Mouse (Mus musculus): ENCODE results near the gene Plcd3. TPM values are rescaled to one million over a fixed set of nuclear protein-coding genes. Genes with fewer than 3 reads are reported as not detected.

Plcd3 gene
- polyA plus RNA-seq, 1 experiment from 2014 or later, result 8.7 TPM

DNA sequence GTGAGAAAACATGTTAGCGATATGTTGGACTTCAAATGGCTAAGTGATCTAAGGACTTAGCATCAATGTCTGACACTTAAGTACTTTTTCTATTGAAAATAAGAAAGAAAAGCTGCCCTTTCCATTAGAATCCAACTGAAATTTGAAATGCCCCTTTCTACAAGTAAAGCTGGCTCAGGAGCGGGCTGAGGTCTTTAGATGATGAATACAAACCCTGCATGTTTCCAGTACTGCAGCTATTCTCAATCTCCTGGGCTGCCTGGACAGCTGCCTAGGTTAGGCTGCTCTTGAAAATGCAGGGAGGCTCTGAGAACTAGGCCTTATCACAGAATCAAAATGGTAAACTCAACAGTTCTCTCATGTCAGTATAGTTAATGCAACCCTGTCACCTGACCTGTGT lies 17.4 kb upstream of the Plcd3 start:
- H3K9me3 ChIP-seq (ENCODE audit: low read length), result no peaks in the 10 kb centered on the region
- H3K27me3 ChIP-seq (ENCODE audit: insufficient read depth, low read length), result no peaks in the 10 kb centered on the region
- H3K4me2 ChIP-seq (replicated peaks; ENCODE audit: low read depth, low read length), result peak overlapping the region; percentile 90
- H3K4me3 ChIP-seq (ENCODE audit: low read length), result peak overlapping the region; percentile 83; the same call in 1 of the 2 replicates
- H3K27ac ChIP-seq (ENCODE audit: low read length), result no peak overlapping the region
- no peaks in the 10 kb centered on the region for H3K36me3 ChIP-seq (ENCODE audit: insufficient read depth, low read length)
- H3K4me1 ChIP-seq (ENCODE audit: insufficient read depth, low read length), result peaks cover 15% of the 10 kb centered on the region
- WGBS, result 93% methylated on average over 2 of the region's 2 CpGs
- no peak for ATAC-seq (ENCODE audit: low FRiP score, low TSS enrichment)
- no peak overlapping the region for H3K9ac ChIP-seq (replicated peaks; ENCODE audit: low read length)

DNA sequence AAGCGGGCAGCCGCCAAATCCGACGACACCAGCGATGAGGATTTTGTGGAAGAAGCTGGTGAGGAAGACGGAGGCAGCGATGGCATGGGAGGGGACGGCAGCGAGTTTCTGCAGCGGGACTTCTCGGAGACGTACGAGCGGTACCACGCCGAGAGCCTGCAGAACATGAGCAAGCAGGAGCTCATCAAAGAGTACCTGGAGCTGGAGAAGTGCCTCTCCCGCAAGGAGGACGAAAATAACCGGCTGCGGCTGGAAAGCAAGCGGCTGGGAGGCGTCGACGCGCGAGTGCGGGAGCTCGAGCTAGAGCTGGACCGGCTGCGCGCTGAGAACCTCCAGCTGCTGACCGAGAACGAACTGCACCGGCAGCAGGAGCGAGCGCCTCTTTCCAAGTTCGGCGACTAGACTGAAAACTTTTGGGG lies 16.1 kb upstream of the Plcd3 start:
- H3K9me3 ChIP-seq (ENCODE audit: low read length), result no peaks in the 10 kb centered on the region
- H3K4me1 ChIP-seq (ENCODE audit: insufficient read depth, low read length), result peaks cover 18% of the 10 kb centered on the region
- no peak for ATAC-seq (ENCODE audit: low FRiP score, low TSS enrichment)
- under 1% methylated on average over 38 of the region's 38 CpGs for WGBS
- peak overlapping the region; percentile 81 for H3K27ac ChIP-seq (ENCODE audit: low read length)
- peak overlapping the region; percentile 90 for H3K9ac ChIP-seq (replicated peaks; ENCODE audit: low read length)
- H3K4me3 ChIP-seq (ENCODE audit: low read length), result peak overlapping the region; percentile 83
- H3K27me3 ChIP-seq (ENCODE audit: insufficient read depth, low read length), result no peaks in the 10 kb centered on the region
- H3K4me2 ChIP-seq (replicated peaks; ENCODE audit: low read depth, low read length), result peak overlapping the region; percentile 90
- H3K36me3 ChIP-seq (ENCODE audit: insufficient read depth, low read length), result no peaks in the 10 kb centered on the region

DNA sequence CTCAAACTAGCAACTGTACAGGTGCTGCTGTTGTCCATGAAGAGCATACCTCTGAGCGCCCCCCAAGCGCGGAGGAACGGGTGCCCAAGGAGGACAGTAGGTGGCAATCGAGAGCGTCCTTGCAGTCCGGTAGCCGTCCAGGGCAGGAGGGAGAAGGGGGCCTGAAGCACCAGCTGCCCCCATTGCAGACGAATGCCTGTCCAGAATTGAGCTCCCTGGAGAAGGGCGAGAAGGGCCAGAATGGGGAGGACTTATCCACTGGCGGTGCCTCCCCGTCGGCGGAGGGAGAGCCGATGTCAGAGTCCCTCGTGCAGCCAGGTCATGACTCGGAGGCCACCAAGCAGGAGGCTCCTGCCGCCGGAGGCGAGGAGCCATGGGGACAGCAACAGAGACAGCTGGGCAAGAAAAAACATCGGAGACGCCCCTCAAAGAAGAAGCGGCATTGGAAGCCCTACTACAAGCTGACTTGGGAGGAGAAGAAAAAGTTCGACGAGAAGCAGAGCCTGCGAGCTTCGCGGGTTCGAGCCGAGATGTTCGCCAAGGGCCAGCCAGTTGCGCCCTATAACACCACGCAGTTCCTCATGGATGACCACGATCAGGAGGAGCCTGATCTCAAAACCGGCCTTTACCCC lies 15.6 kb upstream of the Plcd3 start:
- peak overlapping the region; percentile 90 for H3K4me2 ChIP-seq (replicated peaks; ENCODE audit: low read depth, low read length)
- H3K27me3 ChIP-seq (ENCODE audit: insufficient read depth, low read length), result no peaks in the 10 kb centered on the region
- ATAC-seq (ENCODE audit: low FRiP score, low TSS enrichment), result peak; percentile 43
- peak overlapping the region; percentile 83 for H3K4me3 ChIP-seq (ENCODE audit: low read length)
- H3K9ac ChIP-seq (replicated peaks; ENCODE audit: low read length), result peak overlapping the region; percentile 90
- peak overlapping the region; percentile 81 for H3K27ac ChIP-seq (ENCODE audit: low read length)
- peaks cover 23% of the 10 kb centered on the region for H3K4me1 ChIP-seq (ENCODE audit: insufficient read depth, low read length)
- H3K9me3 ChIP-seq (ENCODE audit: low read length), result no peaks in the 10 kb centered on the region
- WGBS, result under 1% methylated on average over 35 of the region's 35 CpGs
- no peaks in the 10 kb centered on the region for H3K36me3 ChIP-seq (ENCODE audit: insufficient read depth, low read length)

DNA sequence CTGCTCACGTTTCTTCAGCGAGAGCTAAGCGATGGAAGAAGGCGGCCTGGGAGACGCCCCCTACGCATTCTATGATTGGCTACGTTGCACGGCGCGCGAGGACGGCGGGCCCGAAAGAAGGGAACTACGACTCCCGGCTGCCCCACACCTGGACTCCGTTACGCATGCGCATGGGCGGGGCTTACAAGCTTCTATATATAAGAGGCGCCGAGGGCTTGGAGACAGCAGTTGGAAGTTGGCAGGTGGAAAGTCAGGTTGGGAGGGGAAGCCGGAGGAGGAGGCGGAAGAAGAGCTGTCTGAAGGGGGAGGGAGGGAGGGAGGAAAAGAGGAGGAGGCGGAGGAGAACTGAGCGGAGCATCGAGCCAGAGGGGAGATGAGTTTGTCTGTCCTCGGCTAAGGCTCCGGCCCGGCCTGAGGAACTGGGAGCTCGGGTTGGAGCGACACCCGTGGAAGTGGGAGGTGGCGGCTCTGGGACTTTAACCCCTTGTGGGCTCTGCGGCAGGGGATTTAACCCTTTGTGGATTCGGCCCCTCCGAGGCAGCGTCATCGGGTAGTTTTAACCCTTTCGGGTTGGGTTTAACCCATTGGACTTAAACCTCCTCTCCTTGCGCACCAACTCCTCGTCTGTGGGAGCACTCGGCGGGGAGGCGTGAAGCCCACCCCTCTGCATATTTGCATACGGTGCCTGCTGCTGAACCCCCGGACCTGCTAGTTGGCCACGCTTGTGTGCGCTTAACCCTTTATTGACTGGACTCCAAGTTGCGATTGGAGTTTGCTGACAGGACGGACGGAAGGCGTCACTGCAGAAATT lies 14.8 kb upstream of the Plcd3 start, which contains the start of gene Hexim1:
Gene Hexim1 (plus strand): TSS at position 224 of the 811 bp plus-strand sequence.
- peak within 1 kb of the TSS; percentile 83 for H3K4me3 ChIP-seq (ENCODE audit: low read length)
- WGBS, result under 1% methylated on average over 50 of the region's 53 CpGs

DNA sequence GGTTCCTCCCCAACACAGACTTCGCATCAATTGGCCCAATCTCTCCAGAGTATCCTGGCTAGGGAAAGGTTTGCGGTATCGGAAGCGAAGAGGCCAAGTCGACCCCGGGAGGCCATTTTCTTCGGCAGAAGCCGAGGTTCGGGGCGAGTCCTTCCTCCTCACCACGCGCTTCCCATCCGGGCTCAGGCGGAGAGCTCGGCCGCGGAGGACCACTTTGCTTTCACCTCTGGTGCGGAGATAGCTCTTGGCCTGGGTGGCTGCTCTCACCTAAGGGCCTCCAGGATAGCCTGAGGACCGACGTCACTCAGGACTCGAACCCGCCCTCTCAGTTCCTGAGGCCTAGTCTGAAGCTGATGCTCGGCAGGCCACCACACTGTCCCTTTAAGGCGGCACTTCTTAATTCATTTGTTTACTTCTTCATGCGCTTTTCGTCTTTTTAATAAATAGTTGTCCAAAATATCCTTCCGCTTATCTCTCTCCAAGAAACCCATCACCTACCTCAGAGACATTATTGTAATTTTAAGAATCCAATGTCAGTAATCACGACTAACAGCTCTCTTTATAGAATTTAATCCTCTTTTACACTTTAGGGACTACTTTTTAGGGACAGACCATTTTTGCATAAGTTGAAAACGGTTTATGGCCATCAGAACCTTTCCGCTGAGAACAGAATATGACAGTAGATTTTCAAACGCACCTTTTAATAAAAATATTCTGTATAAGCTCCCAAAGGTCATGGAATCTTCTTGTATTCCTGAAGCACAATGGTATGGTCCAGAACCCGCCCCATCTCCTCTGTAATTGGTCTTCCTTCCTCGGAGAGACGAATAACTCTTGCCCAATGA lies 13.9 kb upstream of the Plcd3 start:
- under 1% methylated on average over 34 of the region's 34 CpGs for whole genome bisulfite sequencing
- Histone ChIP-seq H3K36me3 (ENCODE audit: insufficient read depth, low read length) (no peaks in the 10 kb centered on the region), H3K9me3 (ENCODE audit: low read length) (no peaks in the 10 kb centered on the region), H3K4me3 (ENCODE audit: low read length) (peak overlapping the region; percentile 74), H3K9ac (replicated peaks; ENCODE audit: low read length) (peak overlapping the region; percentile 94), H3K27ac (ENCODE audit: low read length) (peak overlapping the region; percentile 95), H3K27me3 (ENCODE audit: insufficient read depth, low read length) (no peaks in the 10 kb centered on the region), H3K4me1 (ENCODE audit: insufficient read depth, low read length) (peaks cover 33% of the 10 kb centered on the region), H3K4me2 (replicated peaks; ENCODE audit: low read depth, low read length) (peak overlapping the region; percentile 65)
- peak; percentile 79 for ATAC-seq (ENCODE audit: low FRiP score, low TSS enrichment)

More for the DNA sequence above, 14.8 kb upstream of the Plcd3 start, which contains the start of gene Hexim1:
- Histone ChIP-seq H3K27me3 (ENCODE audit: insufficient read depth, low read length) (no peaks in the 10 kb centered on the region), H3K9me3 (ENCODE audit: low read length) (no peaks in the 10 kb centered on the region), H3K36me3 (ENCODE audit: insufficient read depth, low read length) (no peaks in the 10 kb centered on the region), H3K27ac (ENCODE audit: low read length) (peak within 1 kb of the TSS; percentile 95), H3K4me1 (ENCODE audit: insufficient read depth, low read length) (peaks cover 30% of the 10 kb centered on the region), H3K4me2 (replicated peaks; ENCODE audit: low read depth, low read length) (peak within 1 kb of the TSS; percentile 90), H3K9ac (replicated peaks; ENCODE audit: low read length) (peak within 1 kb of the TSS; percentile 94)
- ATAC-seq (ENCODE audit: low FRiP score, low TSS enrichment), result peak; percentile 95

DNA sequence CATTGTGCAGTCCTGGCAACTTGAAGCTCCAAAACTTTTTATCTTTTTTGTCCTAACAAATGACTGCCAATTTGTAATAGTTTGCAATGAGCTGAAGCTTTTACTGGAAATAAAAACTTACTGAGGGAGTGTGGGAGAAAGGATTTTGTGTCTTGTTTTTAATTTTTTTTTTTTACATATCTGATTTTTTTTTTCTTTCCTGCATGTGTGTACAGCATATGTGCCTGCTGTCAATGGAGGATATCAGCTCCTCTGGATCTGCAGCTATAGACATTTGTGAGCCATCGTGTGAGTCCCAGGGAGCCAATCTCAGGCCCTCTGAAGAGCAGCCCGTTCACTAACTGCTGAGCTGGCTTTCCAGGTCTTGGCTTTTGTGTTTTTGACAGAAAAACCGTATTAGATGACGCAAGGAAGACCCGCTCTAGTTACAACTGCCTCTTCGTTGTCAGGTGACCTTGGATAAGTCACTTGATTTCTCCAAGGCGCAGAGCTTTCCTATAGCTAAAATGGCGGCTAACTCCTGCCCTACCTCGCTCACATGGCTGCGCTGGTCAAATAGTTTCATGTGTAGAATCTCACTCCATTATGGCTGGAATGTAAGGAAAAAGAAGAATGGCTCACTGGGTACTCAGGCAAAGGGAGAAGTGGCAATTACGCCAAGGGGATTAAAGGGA lies 12.9 kb upstream of the Plcd3 start:
- no peak for ATAC-seq (ENCODE audit: low FRiP score, low TSS enrichment)
- peaks cover 33% of the 10 kb centered on the region for H3K4me1 ChIP-seq (ENCODE audit: insufficient read depth, low read length)
- H3K9me3 ChIP-seq (ENCODE audit: low read length), result no peaks in the 10 kb centered on the region

DNA sequence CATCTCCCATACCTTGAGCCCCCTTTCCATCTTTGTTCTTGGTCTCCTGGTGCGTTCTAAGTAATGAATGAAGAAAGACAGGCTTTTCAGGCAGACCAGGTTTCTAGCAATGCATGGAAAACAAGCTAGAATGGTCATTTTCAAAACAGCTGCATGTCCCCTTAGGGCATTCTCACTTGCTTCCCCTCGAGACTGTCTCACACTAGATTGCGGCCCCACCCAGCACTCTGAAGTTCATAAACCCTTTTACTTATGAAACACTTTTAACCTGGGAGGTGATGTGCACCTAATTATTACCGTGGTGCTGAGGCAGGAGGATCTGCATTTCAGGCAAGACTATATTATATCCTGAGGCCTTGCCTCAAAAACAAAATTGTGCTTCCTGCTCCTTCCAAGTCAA lies 12.3 kb upstream of the Plcd3 start:
- no peak for ATAC-seq (ENCODE audit: low FRiP score, low TSS enrichment)
- no peak overlapping the region for H3K4me3 ChIP-seq (ENCODE audit: low read length)
- WGBS, result 73% methylated on average over 4 of the region's 4 CpGs
- peaks cover 29% of the 10 kb centered on the region for H3K4me1 ChIP-seq (ENCODE audit: insufficient read depth, low read length)
- H3K27me3 ChIP-seq (ENCODE audit: insufficient read depth, low read length), result no peaks in the 10 kb centered on the region
- H3K27ac ChIP-seq (ENCODE audit: low read length), result no peak overlapping the region
- no peaks in the 10 kb centered on the region for H3K9me3 ChIP-seq (ENCODE audit: low read length)
- no peak overlapping the region for H3K4me2 ChIP-seq (replicated peaks; ENCODE audit: low read depth, low read length)
- no peaks in the 10 kb centered on the region for H3K36me3 ChIP-seq (ENCODE audit: insufficient read depth, low read length)
- H3K9ac ChIP-seq (replicated peaks; ENCODE audit: low read length), result no peak overlapping the region

More for the DNA sequence above, 12.9 kb upstream of the Plcd3 start:
- peak overlapping the region; percentile 74 for H3K4me3 ChIP-seq (ENCODE audit: low read length)
- H3K27me3 ChIP-seq (ENCODE audit: insufficient read depth, low read length), result no peaks in the 10 kb centered on the region
- no peaks in the 10 kb centered on the region for H3K36me3 ChIP-seq (ENCODE audit: insufficient read depth, low read length)
- peak overlapping the region; percentile 65 for H3K4me2 ChIP-seq (replicated peaks; ENCODE audit: low read depth, low read length)
- H3K9ac ChIP-seq (replicated peaks; ENCODE audit: low read length), result peak overlapping the region; percentile 94
- WGBS, result 87% methylated on average over 11 of the region's 11 CpGs
- H3K27ac ChIP-seq (ENCODE audit: low read length), result peak overlapping the region; percentile 95; the same call in 1 of the 2 replicates

DNA sequence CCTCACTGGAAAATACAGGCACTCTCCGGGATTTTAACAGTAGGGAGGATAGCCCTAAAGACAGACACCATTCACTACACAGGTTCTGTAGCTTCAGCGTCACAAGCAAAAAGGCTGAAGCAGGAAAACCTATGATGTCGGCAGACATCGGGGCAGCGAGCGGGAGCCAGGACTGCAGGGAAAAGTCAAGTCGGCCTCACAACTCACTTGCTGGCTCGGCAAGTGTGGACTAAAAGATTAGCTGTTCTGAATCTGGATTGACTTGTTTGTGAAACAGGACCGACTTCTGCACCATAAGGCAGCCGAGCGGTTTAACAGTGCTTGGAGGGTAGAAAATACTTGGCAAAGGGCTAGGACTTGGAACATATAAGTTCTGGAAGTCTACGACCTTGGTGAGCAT lies 11.5 kb upstream of the Plcd3 start:
- Histone ChIP-seq H3K36me3 (ENCODE audit: insufficient read depth, low read length) (no peaks in the 10 kb centered on the region), H3K27ac (ENCODE audit: low read length) (peak overlapping the region; percentile 34; the same call in 1 of the 2 replicates), H3K9me3 (ENCODE audit: low read length) (no peaks in the 10 kb centered on the region), H3K4me3 (ENCODE audit: low read length) (no peak overlapping the region), H3K4me1 (ENCODE audit: insufficient read depth, low read length) (peaks cover 24% of the 10 kb centered on the region), H3K27me3 (ENCODE audit: insufficient read depth, low read length) (no peaks in the 10 kb centered on the region), H3K4me2 (replicated peaks; ENCODE audit: low read depth, low read length) (no peak overlapping the region), H3K9ac (replicated peaks; ENCODE audit: low read length) (0 out of 2 replicates have a peak overlapping the region, but pooled peaks have one; percentile 66)
- 50% methylated on average over 12 of the region's 12 CpGs for WGBS
- ATAC-seq (ENCODE audit: low FRiP score, low TSS enrichment), result no peak

DNA sequence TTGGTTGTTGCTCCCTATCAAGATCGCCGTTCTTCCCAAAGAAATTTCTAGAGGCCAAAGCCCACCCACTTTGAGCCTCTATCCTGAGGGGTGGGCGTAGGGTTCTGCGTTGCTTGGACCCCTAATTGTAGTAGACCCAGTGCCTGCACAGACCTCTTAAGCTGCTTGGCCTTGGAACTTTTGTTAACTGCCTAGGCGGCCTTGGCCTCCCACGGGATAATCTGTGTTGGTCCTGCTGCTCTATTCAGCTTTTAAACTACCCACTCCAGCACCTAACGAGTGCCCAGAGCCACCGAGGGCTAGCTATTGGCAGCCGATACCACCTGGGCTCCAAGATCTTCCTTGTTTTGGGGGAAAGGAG lies 11.1 kb upstream of the Plcd3 start:
- H3K9me3 ChIP-seq (ENCODE audit: low read length), result no peaks in the 10 kb centered on the region
- WGBS, result 25% methylated on average over 9 of the region's 9 CpGs
- ATAC-seq (ENCODE audit: low FRiP score, low TSS enrichment), result no peak

More for the DNA sequence above, 11.1 kb upstream of the Plcd3 start:
- H3K4me1 ChIP-seq (ENCODE audit: insufficient read depth, low read length), result peaks cover 24% of the 10 kb centered on the region
- H3K27ac ChIP-seq (ENCODE audit: low read length), result peak overlapping the region; percentile 34
- H3K27me3 ChIP-seq (ENCODE audit: insufficient read depth, low read length), result no peaks in the 10 kb centered on the region
- H3K4me3 ChIP-seq (ENCODE audit: low read length), result peak overlapping the region; percentile 41
- no peaks in the 10 kb centered on the region for H3K36me3 ChIP-seq (ENCODE audit: insufficient read depth, low read length)
- peak overlapping the region; percentile 54 for H3K4me2 ChIP-seq (replicated peaks; ENCODE audit: low read depth, low read length)
- peak overlapping the region; percentile 66 for H3K9ac ChIP-seq (replicated peaks; ENCODE audit: low read length)
